Mouse (Mus musculus): ENCODE measurements around the gene Pde4d. TPM values are rescaled to one million over a fixed set of nuclear protein-coding genes. Genes with fewer than 3 reads are reported as not detected.

Pde4d gene
- polyA plus RNA-seq, 1 experiment from 2014 or later, result 17.7 TPM

GRCm38 (mm10) chr13:108604213-108604612 is 154.5 kb downstream of the Pde4d start:
- H3K27me3 ChIP-seq, result no peaks in the 10 kb centered on the region
- H3K9ac ChIP-seq, result no peak overlapping the region
- no peaks in the 10 kb centered on the region for H3K9me3 ChIP-seq
- H3K36me3 ChIP-seq, result no peaks in the 10 kb centered on the region
- no peak for ATAC-seq (ENCODE audit: insufficient number of reproducible peaks, low FRiP score, low TSS enrichment, low read depth)
- H3K4me1 ChIP-seq, result no peaks in the 10 kb centered on the region
- H3K4me3 ChIP-seq, result no peak overlapping the region
- no peak overlapping the region for H3K27ac ChIP-seq
- H3K4me2 ChIP-seq, result no peak overlapping the region

GRCm38 (mm10) chr13:108618207-108618606 is 168.5 kb downstream of the Pde4d start:
- Histone ChIP-seq H3K27me3 (no peaks in the 10 kb centered on the region), H3K9ac (no peak overlapping the region), H3K27ac (no peak overlapping the region), H3K4me3 (no peak overlapping the region), H3K4me2 (no peak overlapping the region), H3K9me3 (no peaks in the 10 kb centered on the region), H3K36me3 (no peaks in the 10 kb centered on the region), H3K4me1 (0 out of 2 replicates have a peak, but pooled peaks cover 8% of the 10 kb centered on the region)
- WGBS, result 76% methylated on average over 1 of the region's 1 CpGs
- no peak for ATAC-seq (ENCODE audit: insufficient number of reproducible peaks, low FRiP score, low TSS enrichment, low read depth)

DNA sequence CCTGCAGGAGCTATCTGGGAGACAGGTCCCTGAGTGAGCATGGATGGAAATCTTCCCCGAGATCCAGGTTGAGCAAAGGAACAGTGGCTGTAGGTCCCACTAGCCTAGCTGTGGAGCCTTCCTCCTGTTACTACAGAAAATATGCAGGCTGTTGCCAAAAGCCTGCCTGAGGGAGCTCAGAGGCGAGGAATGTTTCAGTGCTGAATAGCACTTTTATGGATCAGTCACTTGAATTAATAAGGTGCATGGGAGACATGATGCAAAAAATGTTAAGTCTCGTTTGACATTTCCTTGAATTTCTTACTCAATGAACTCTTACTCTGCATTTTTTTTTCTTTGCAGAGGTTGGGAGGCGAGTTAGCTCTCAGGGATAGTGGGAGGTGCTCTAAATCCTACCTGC is 172.9 kb downstream of the Pde4d start:
- H3K4me3 ChIP-seq, result no peak overlapping the region
- no peaks in the 10 kb centered on the region for H3K36me3 ChIP-seq
- 0 out of 2 replicates have a peak overlapping the region, but pooled peaks have one; percentile 17 for H3K27ac ChIP-seq
- ATAC-seq (ENCODE audit: insufficient number of reproducible peaks, low FRiP score, low TSS enrichment, low read depth), result no peak
- H3K4me2 ChIP-seq, result no peak overlapping the region
- no peak overlapping the region for H3K9ac ChIP-seq
- no peaks in the 10 kb centered on the region for H3K9me3 ChIP-seq
- 0 out of 2 replicates have a peak, but pooled peaks cover 8% of the 10 kb centered on the region for H3K4me1 ChIP-seq
- 25% methylated on average over 4 of the region's 4 CpGs for WGBS
- no peaks in the 10 kb centered on the region for H3K27me3 ChIP-seq

GRCm38 (mm10) chr13:108623929-108624328 is 174.2 kb downstream of the Pde4d start:
- WGBS, result 65% methylated on average over 3 of the region's 3 CpGs
- Histone ChIP-seq H3K4me1 (0 out of 2 replicates have a peak, but pooled peaks cover 8% of the 10 kb centered on the region), H3K36me3 (no peaks in the 10 kb centered on the region), H3K27ac (no peak overlapping the region), H3K4me2 (no peak overlapping the region), H3K27me3 (no peaks in the 10 kb centered on the region), H3K9ac (no peak overlapping the region), H3K9me3 (no peaks in the 10 kb centered on the region), H3K4me3 (no peak overlapping the region)
- ATAC-seq (ENCODE audit: insufficient number of reproducible peaks, low FRiP score, low TSS enrichment, low read depth), result no peak

DNA sequence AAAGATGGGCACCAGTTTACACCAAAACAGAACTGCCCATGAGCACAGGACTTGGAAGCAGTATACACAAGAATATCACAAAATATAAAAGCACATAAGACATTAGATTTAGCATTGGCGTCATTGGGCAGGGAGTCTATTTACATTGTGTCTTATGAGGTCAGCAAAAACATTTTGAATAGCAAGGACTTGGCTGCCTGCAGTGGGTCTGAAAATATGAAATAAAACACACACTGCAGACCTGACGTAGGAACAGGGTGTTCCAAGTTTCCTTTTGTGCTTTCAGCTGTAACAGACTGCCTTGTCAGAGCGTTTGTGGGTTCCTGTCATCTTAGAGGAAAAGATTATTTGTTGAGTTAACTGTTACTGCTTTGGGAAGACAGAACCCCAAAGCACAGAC is 176.4 kb downstream of the Pde4d start:
- no peak overlapping the region for H3K4me2 ChIP-seq
- H3K36me3 ChIP-seq, result no peaks in the 10 kb centered on the region
- no peak overlapping the region for H3K9ac ChIP-seq
- 63% methylated on average over 3 of the region's 3 CpGs for WGBS
- no peaks in the 10 kb centered on the region for H3K27me3 ChIP-seq
- no peak overlapping the region for H3K4me3 ChIP-seq
- no peak overlapping the region for H3K27ac ChIP-seq
- no peaks in the 10 kb centered on the region for H3K9me3 ChIP-seq
- 0 out of 2 replicates have a peak, but pooled peaks cover 8% of the 10 kb centered on the region for H3K4me1 ChIP-seq
- ATAC-seq (ENCODE audit: insufficient number of reproducible peaks, low FRiP score, low TSS enrichment, low read depth), result no peak

DNA sequence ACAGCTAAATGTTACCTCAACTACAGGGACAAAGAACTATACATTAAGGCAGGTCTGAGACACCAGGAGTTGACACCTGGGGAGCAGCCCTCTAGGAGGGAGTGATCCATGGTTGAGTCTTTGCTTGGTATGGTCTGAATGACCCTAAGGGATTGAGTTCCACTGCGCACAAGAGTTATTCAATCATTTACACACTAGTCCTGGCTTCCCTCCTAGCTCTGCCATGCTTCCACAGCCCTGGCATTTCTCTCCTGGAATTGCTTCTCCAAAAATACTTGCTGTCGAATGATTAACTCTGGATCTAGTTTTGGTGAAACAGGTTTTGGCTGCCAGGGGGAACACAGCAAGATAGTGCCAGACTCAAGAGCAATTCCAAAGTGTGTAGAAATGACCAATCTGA is 178.8 kb downstream of the Pde4d start:
- Histone ChIP-seq H3K9ac (no peak overlapping the region), H3K27me3 (no peaks in the 10 kb centered on the region), H3K4me1 (no peaks in the 10 kb centered on the region), H3K4me2 (no peak overlapping the region), H3K36me3 (no peaks in the 10 kb centered on the region), H3K27ac (no peak overlapping the region), H3K9me3 (no peaks in the 10 kb centered on the region), H3K4me3 (no peak overlapping the region)
- no peak for ATAC-seq (ENCODE audit: insufficient number of reproducible peaks, low FRiP score, low TSS enrichment, low read depth)
- WGBS, result 87% methylated on average over 2 of the region's 2 CpGs

GRCm38 (mm10) chr13:108630576-108630975 is 180.8 kb downstream of the Pde4d start:
- Histone ChIP-seq H3K9me3 (no peaks in the 10 kb centered on the region), H3K36me3 (no peaks in the 10 kb centered on the region), H3K27ac (no peak overlapping the region), H3K27me3 (no peaks in the 10 kb centered on the region), H3K9ac (no peak overlapping the region), H3K4me2 (no peak overlapping the region), H3K4me1 (no peaks in the 10 kb centered on the region), H3K4me3 (no peak overlapping the region)
- ATAC-seq (ENCODE audit: insufficient number of reproducible peaks, low FRiP score, low TSS enrichment, low read depth), result no peak
- WGBS, result 39% methylated on average over 2 of the region's 2 CpGs

GRCm38 (mm10) chr13:108631222-108631621 is 181.5 kb downstream of the Pde4d start:
- no peaks in the 10 kb centered on the region for H3K36me3 ChIP-seq
- no peaks in the 10 kb centered on the region for H3K27me3 ChIP-seq
- H3K27ac ChIP-seq, result no peak overlapping the region
- no peak overlapping the region for H3K4me3 ChIP-seq
- no peak for ATAC-seq (ENCODE audit: insufficient number of reproducible peaks, low FRiP score, low TSS enrichment, low read depth)
- no peaks in the 10 kb centered on the region for H3K4me1 ChIP-seq
- no peak overlapping the region for H3K9ac ChIP-seq
- no peaks in the 10 kb centered on the region for H3K9me3 ChIP-seq
- no peak overlapping the region for H3K4me2 ChIP-seq
- WGBS, result 55% methylated on average over 3 of the region's 3 CpGs

DNA sequence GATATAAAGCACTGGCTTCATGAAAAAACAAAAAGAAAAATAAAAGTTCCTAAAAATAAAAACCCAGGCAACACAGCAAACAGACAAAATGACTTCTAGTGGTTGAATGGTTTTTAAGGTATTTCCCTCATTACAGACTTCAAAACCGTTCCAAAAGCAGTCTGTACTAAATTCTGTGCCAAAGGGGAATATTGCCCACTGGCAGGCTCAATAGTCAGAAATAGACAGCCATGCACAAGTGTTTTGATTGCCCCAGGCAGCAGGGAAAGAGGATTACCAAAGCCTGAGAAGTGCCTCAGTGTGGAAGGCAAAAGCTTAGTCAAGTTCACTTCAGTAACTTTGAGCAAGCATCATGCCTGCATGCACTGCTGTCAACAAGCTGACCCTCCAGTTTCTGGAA is 186.8 kb downstream of the Pde4d start:
- Histone ChIP-seq H3K4me1 (peaks cover 5% of the 10 kb centered on the region; the same call in 1 of the 2 replicates), H3K4me3 (no peak overlapping the region), H3K9me3 (no peaks in the 10 kb centered on the region), H3K27me3 (no peaks in the 10 kb centered on the region), H3K27ac (peak overlapping the region; percentile 52), H3K36me3 (no peaks in the 10 kb centered on the region), H3K9ac (no peak overlapping the region), H3K4me2 (no peak overlapping the region)
- 0 out of 2 replicates have a peak, but pooled peaks have one; percentile 40 for ATAC-seq (ENCODE audit: insufficient number of reproducible peaks, low FRiP score, low TSS enrichment, low read depth)
- 29% methylated on average over 1 of the region's 1 CpGs for WGBS

- 73% methylated on average over 5 of the region's 5 CpGs for WGBS
- Histone ChIP-seq H3K4me1 (no peaks in the 10 kb centered on the region), H3K4me2 (no peak overlapping the region), H3K4me3 (no peak overlapping the region), H3K9ac (no peak overlapping the region), H3K36me3 (no peaks in the 10 kb centered on the region), H3K9me3 (no peaks in the 10 kb centered on the region), H3K27ac (no peak overlapping the region), H3K27me3 (no peaks in the 10 kb centered on the region)
- no peak for ATAC-seq (ENCODE audit: insufficient number of reproducible peaks, low FRiP score, low TSS enrichment, low read depth)
Measured at GRCm38 (mm10) chr13:108642259-108642658, 192.5 kb downstream of the Pde4d start.

GRCm38 (mm10) chr13:108646801-108647200 is 197.1 kb downstream of the Pde4d start:
- Histone ChIP-seq H3K4me2 (no peak overlapping the region), H3K27me3 (no peaks in the 10 kb centered on the region), H3K9me3 (no peaks in the 10 kb centered on the region), H3K4me1 (no peaks in the 10 kb centered on the region), H3K36me3 (no peaks in the 10 kb centered on the region), H3K9ac (no peak overlapping the region), H3K4me3 (no peak overlapping the region), H3K27ac (no peak overlapping the region)
- WGBS, result 84% methylated on average over 6 of the region's 6 CpGs
- no peak for ATAC-seq (ENCODE audit: insufficient number of reproducible peaks, low FRiP score, low TSS enrichment, low read depth)

DNA sequence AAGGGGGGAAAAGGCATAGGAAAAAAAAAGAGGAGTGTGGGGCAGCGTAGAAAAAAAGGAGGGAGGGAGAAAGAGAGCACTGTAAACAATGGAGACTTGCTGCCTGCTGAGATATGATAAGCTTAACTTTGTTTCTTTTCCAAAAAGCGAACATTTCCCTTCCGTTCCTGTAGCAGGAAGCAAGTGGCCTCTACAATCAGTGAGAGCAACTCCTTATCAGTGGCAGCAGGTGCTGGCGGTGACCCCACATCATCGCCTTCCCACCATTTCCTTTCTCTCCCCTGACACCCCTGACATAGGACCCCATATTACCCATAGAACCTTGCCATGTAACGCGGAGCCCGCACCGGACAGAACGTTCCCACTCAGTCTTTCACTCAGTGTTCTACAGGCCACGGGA is 197.5 kb downstream of the Pde4d start:
- no peak overlapping the region for H3K4me3 ChIP-seq
- ATAC-seq (ENCODE audit: insufficient number of reproducible peaks, low FRiP score, low TSS enrichment, low read depth), result no peak
- H3K27me3 ChIP-seq, result no peaks in the 10 kb centered on the region
- H3K4me2 ChIP-seq, result no peak overlapping the region
- 87% methylated on average over 11 of the region's 11 CpGs for WGBS
- H3K4me1 ChIP-seq, result no peaks in the 10 kb centered on the region
- H3K9me3 ChIP-seq, result no peaks in the 10 kb centered on the region
- no peak overlapping the region for H3K27ac ChIP-seq
- no peaks in the 10 kb centered on the region for H3K36me3 ChIP-seq
- no peak overlapping the region for H3K9ac ChIP-seq
